ENCODE assay signal across 8 mouse cellular contexts in genomic region chr9:45555036-45555826, GRCm38 (mm10).
DNase-seq lines count a peak whose midpoint lies in the region; ATAC-seq and TF ChIP-seq lines count a peak whose summit lies in the region.

No protein-coding gene starts in this region.

- peak; percentile 2 for DNase-seq in kidney, adult 11 months
- DNase-seq in kidney, adult 8-10 months: no peak
- DNase-seq in embryo, embryonic 11 days: peak; percentile 68
- DNase-seq in limb, embryonic 14.5 days (ENCODE audit: low spot score): no peak
- no peak for DNase-seq in stomach, postnatal 0 days (ENCODE audit: low spot score)

- peak overlapping the region; percentile 46 for H3K4me2 ChIP-seq in heart, embryonic 13.5 days
- H3K4me2 ChIP-seq in limb, embryonic 14.5 days (replicated peaks; ENCODE audit: low read depth, low read length, severe bottlenecking): no peak overlapping the region
- no peak overlapping the region for H3K4me2 ChIP-seq in stomach, postnatal 0 days (replicated peaks; ENCODE audit: low read depth)

- no peak overlapping the region for H3K4me3 ChIP-seq in heart, embryonic 13.5 days
- H3K4me3 ChIP-seq in limb, embryonic 14.5 days (replicated peaks; ENCODE audit: low read length): no peak overlapping the region
- H3K4me3 ChIP-seq in stomach, postnatal 0 days (ENCODE audit: low read depth, low read length): no peak overlapping the region

- H3K36me3 ChIP-seq in heart, embryonic 13.5 days: no peaks in the 10 kb centered on the region
- no peaks in the 10 kb centered on the region for H3K36me3 ChIP-seq in limb, embryonic 14.5 days (ENCODE audit: control insufficient read depth, insufficient read depth, low read length)
- H3K36me3 ChIP-seq in stomach, postnatal 0 days (ENCODE audit: control insufficient read depth, insufficient read depth, low read length): no peaks in the 10 kb centered on the region

- ATAC-seq in heart, embryonic 13.5 days (ENCODE audit: extremely low read depth, insufficient number of reproducible peaks, low FRiP score, low TSS enrichment): no peak
- ATAC-seq in limb, embryonic 14.5 days (ENCODE audit: low FRiP score, low read depth): peak; percentile 53; the same call in 1 of the 2 replicates
- ATAC-seq in stomach, postnatal 0 days (ENCODE audit: low FRiP score, low TSS enrichment): 0 out of 2 replicates have a peak, but pooled peaks have one; percentile 32
- no peak for ATAC-seq in monocyte, adult 5-6 weeks (replicated peaks; ENCODE audit: insufficient number of reproducible peaks, low FRiP score, low TSS enrichment, poor library complexity, severe bottlenecking)
- no peak for ATAC-seq in activated CD4-positive, CD25-positive, alpha-beta regulatory T cell, adult 4 months

- H3K4me1 ChIP-seq in heart, embryonic 13.5 days: peaks cover 15% of the 10 kb centered on the region
- H3K4me1 ChIP-seq in limb, embryonic 14.5 days (ENCODE audit: control insufficient read depth, insufficient read depth, low read length): peaks cover 13% of the 10 kb centered on the region; the same call in 1 of the 2 replicates
- H3K4me1 ChIP-seq in stomach, postnatal 0 days (replicated peaks; ENCODE audit: control insufficient read depth, insufficient read depth): no peaks in the 10 kb centered on the region

- H3K9me3 ChIP-seq in heart, embryonic 13.5 days: no peaks in the 10 kb centered on the region
- no peaks in the 10 kb centered on the region for H3K9me3 ChIP-seq in limb, embryonic 14.5 days (ENCODE audit: control insufficient read depth, low read length)
- H3K9me3 ChIP-seq in stomach, postnatal 0 days (ENCODE audit: control insufficient read depth, low read length): no peaks in the 10 kb centered on the region

- TF ChIP-seq CTCF in stomach, postnatal 0 days (IDR thresholded peaks at IDR 0.05; ENCODE audit: low read depth): 0 out of 2 replicates have a peak, but pooled peaks have one; percentile 3

- H3K27ac ChIP-seq in heart, embryonic 13.5 days (replicated peaks): peak overlapping the region; percentile 36; the same call in 1 of the 2 replicates
- 0 out of 2 replicates have a peak overlapping the region, but pooled peaks have one; percentile 13 for H3K27ac ChIP-seq in limb, embryonic 14.5 days (replicated peaks; ENCODE audit: low read depth, low read length)
- no peak overlapping the region for H3K27ac ChIP-seq in stomach, postnatal 0 days (replicated peaks)

- TF ChIP-seq POLR2A in limb, embryonic 14.5 days (IDR thresholded peaks at IDR 0.05; ENCODE audit: borderline replicate concordance, extremely low read depth, insufficient read depth, insufficient read length): no peak

- WGBS in heart, embryonic 13.5 days: 26% methylated on average over 17 of the region's 17 CpGs
- 21% methylated on average over 17 of the region's 17 CpGs for WGBS in limb, embryonic 14.5 days
- 18% methylated on average over 17 of the region's 17 CpGs for WGBS in stomach, postnatal 0 days

- 0 out of 2 replicates have a peak overlapping the region, but pooled peaks have one; percentile 19 for H3K9ac ChIP-seq in heart, embryonic 13.5 days
- no peak overlapping the region for H3K9ac ChIP-seq in limb, embryonic 14.5 days (ENCODE audit: low read depth, low read length, severe bottlenecking)
- no peak overlapping the region for H3K9ac ChIP-seq in stomach, postnatal 0 days (ENCODE audit: low read length)

- TF ChIP-seq EP300 in stomach, postnatal 0 days (optimal IDR thresholded peaks at IDR 0.05): no peak

- peaks cover 7% of the 10 kb centered on the region; the same call in 1 of the 2 replicates for H3K27me3 ChIP-seq in heart, embryonic 13.5 days (replicated peaks)
- H3K27me3 ChIP-seq in limb, embryonic 14.5 days (ENCODE audit: control insufficient read depth, insufficient read depth, low read length): no peaks in the 10 kb centered on the region
- no peaks in the 10 kb centered on the region for H3K27me3 ChIP-seq in stomach, postnatal 0 days (ENCODE audit: control insufficient read depth, insufficient read depth, low read length)

Comparison
In these comparisons a context has a peak if more than half of its experiments do, and no peak if none do; other contexts are left out.
1. DNase-seq: peak in kidney, adult 11 months (single experiment) and embryo, embryonic 11 days (single experiment); none in kidney, adult 8-10 months (0 of 2), limb, embryonic 14.5 days (single experiment) and stomach, postnatal 0 days (single experiment).
2. ATAC-seq: peak in limb, embryonic 14.5 days (single experiment) and stomach, postnatal 0 days (single experiment); none in heart, embryonic 13.5 days (single experiment), monocyte, adult 5-6 weeks (single experiment) and activated CD4-positive, CD25-positive, alpha-beta regulatory T cell, adult 4 months (single experiment).